Mouse (Mus musculus): ENCODE results near the gene Wt1. TPM values are rescaled to one million over a fixed set of nuclear protein-coding genes. Genes with fewer than 3 reads are reported as not detected.

The Wt1 gene
- total RNA-seq, 2 experiments from 2014 or later = not detected

GRCm38 (mm10) chr2:105185768-105186529 is 59.6 kb downstream of the Wt1 start:
- no peak for DNase-seq

GRCm38 (mm10) chr2:105186591-105186990 is 60.3 kb downstream of the Wt1 start:
- DNase-seq = no peak

- no peak for DNase-seq
Measured at GRCm38 (mm10) chr2:105188182-105188581, 61.9 kb downstream of the Wt1 start.

GRCm38 (mm10) chr2:105189352-105189751 is 63.0 kb downstream of the Wt1 start:
- no peak for DNase-seq

GRCm38 (mm10) chr2:105200152-105200551 is 73.8 kb downstream of the Wt1 start:
- DNase-seq = no peak

GRCm38 (mm10) chr2:105206563-105207174 is 80.3 kb downstream of the Wt1 start:
- no peak for DNase-seq

GRCm38 (mm10) chr2:105212839-105213238 is 86.5 kb downstream of the Wt1 start:
- no peak for DNase-seq

- no peak for DNase-seq
Measured at GRCm38 (mm10) chr2:105215914-105216313, 89.6 kb downstream of the Wt1 start.

- no peak for DNase-seq
Measured at GRCm38 (mm10) chr2:105219229-105219628, 92.9 kb downstream of the Wt1 start.

GRCm38 (mm10) chr2:105219664-105220063 is 93.3 kb downstream of the Wt1 start:
- DNase-seq = no peak

GRCm38 (mm10) chr2:105220738-105221303 is 94.5 kb downstream of the Wt1 start:
- no peak for DNase-seq

Other genes with a start within 250 kb of the Wt1 start
- gene Eif3m, start 109.4 kb upstream of the Wt1 start, total RNA-seq (2021) = 100 to 1,000 TPM in 1 of 2 experiments, 10 to 100 TPM in 1; 97.1 to 101 TPM
- not detected for gene Gm11060, start 34.5 kb upstream of the Wt1 start, total RNA-seq (2021)
- gene Them7, start 97.8 kb downstream of the Wt1 start, total RNA-seq (2021) = not detected

Data from layer of hippocampus, postnatal 36 days (tissue).